Mouse (Mus musculus) hindbrain, embryonic 13.5 days (tissue): ENCODE measurements at regions not wholly inside any gene's neighbourhood (a gene's known extent, or its start where the extent isn't known, plus 50 kb on each side); places are given as distances from the start of the nearest gene placed in this dataset.

Source experiments
- ATAC-seq: fragments of 200-750 bp; cut with Nextera tagmentation; 2 replicates; pipeline ENCODE4 v1.8.0; 2017; ENCODE audit warnings: moderate TSS enrichment; ENCODE audit not compliant: low FRiP score
- H3K27ac ChIP-seq: fragments of 300-500 bp; sonication (generic); 2 replicates; pipeline ENCODE4 v1.5.1; 2015; ENCODE audit warnings: inconsistent platforms, mild to moderate bottlenecking, moderate library complexity
- H3K27me3 ChIP-seq: fragments of 300-500 bp; sonication (generic); 2 replicates; pipeline ENCODE4 v1.6.1; 2015; ENCODE audit warnings: mild to moderate bottlenecking, inconsistent platforms
- H3K36me3 ChIP-seq: fragments of 300-500 bp; sonication (generic); 2 replicates; pipeline ENCODE4 v1.6.1; 2015; ENCODE audit warnings: mild to moderate bottlenecking, inconsistent platforms
- H3K4me1 ChIP-seq: fragments of 300-500 bp; sonication (generic); replicated peaks from 2 replicates; pipeline ENCODE4 v1.6.1; 2015; ENCODE audit warnings: inconsistent platforms
- H3K4me2 ChIP-seq: fragments of 300-500 bp; sonication (generic); 2 replicates; pipeline ENCODE4 v1.6.1; 2015; ENCODE audit warnings: inconsistent platforms, mild to moderate bottlenecking, moderate library complexity
- H3K4me3 ChIP-seq: fragments of 300-500 bp; sonication (generic); 2 replicates; pipeline ENCODE4 v1.5.1; 2015; ENCODE audit warnings: mild to moderate bottlenecking, inconsistent platforms
- H3K9ac ChIP-seq: fragments of 300-500 bp; sonication (generic); 2 replicates; pipeline ENCODE4 v1.6.1; 2015; ENCODE audit warnings: mild to moderate bottlenecking, inconsistent platforms
- H3K9me3 ChIP-seq: fragments of 300-500 bp; sonication (generic); 2 replicates; pipeline ENCODE4 v1.6.1; 2016; ENCODE audit warnings: inconsistent platforms
- WGBS: fragments of 180-500 bp; shearing (Covaris S2); methylation state at CpG from one replicate; pipeline ENCODE4 v1.1.7; 2015; 5-methylcytosine and 5-hydroxymethylcytosine counted together

- no peaks in the 10 kb centered on the region for H3K9me3 ChIP-seq
- ATAC-seq: no peak
- H3K27ac ChIP-seq: no peak overlapping the region
- H3K4me1 ChIP-seq: peaks cover 10% of the 10 kb centered on the region
- WGBS: 31% methylated on average over 3 of the region's 3 CpGs
- no peak overlapping the region for H3K9ac ChIP-seq
- no peak overlapping the region for H3K4me2 ChIP-seq
- no peak overlapping the region for H3K4me3 ChIP-seq
- H3K36me3 ChIP-seq: no peaks in the 10 kb centered on the region
- 0 out of 2 replicates have a peak, but pooled peaks cover 2% of the 10 kb centered on the region for H3K27me3 ChIP-seq
Measured at GRCm38 (mm10) chr3:70097813-70098212, 90.4 kb downstream of the Otol1 start.

- Histone ChIP-seq H3K27ac (no peak overlapping the region), H3K27me3 (0 out of 2 replicates have a peak, but pooled peaks cover 2% of the 10 kb centered on the region), H3K36me3 (no peaks in the 10 kb centered on the region), H3K4me1 (peaks cover 13% of the 10 kb centered on the region), H3K4me3 (no peak overlapping the region), H3K4me2 (no peak overlapping the region), H3K9me3 (no peaks in the 10 kb centered on the region), H3K9ac (no peak overlapping the region)
- ATAC-seq: no peak
- WGBS: 56% methylated on average over 7 of the region's 7 CpGs
Measured at GRCm38 (mm10) chr3:70102091-70102490, 94.7 kb downstream of the Otol1 start.

- Histone ChIP-seq H3K36me3 (no peaks in the 10 kb centered on the region), H3K27me3 (0 out of 2 replicates have a peak, but pooled peaks cover 2% of the 10 kb centered on the region), H3K9ac (0 out of 2 replicates have a peak overlapping the region, but pooled peaks have one; percentile 13), H3K4me3 (no peak overlapping the region), H3K9me3 (no peaks in the 10 kb centered on the region), H3K4me2 (no peak overlapping the region), H3K4me1 (peaks cover 13% of the 10 kb centered on the region), H3K27ac (no peak overlapping the region)
- no peak for ATAC-seq
- 75% methylated on average over 9 of the region's 10 CpGs for WGBS
Measured at GRCm38 (mm10) chr3:70102593-70103213, 95.3 kb downstream of the Otol1 start.

GRCm38 (mm10) chr3:70103983-70104827, 96.8 kb downstream of the Otol1 start:
- Histone ChIP-seq H3K9ac (peak overlapping the region; percentile 68), H3K4me2 (peak overlapping the region; percentile 66), H3K4me1 (peaks cover 10% of the 10 kb centered on the region), H3K9me3 (no peaks in the 10 kb centered on the region), H3K27ac (no peak overlapping the region; the same call in 1 of the 2 replicates), H3K36me3 (no peaks in the 10 kb centered on the region), H3K27me3 (0 out of 2 replicates have a peak, but pooled peaks cover 2% of the 10 kb centered on the region), H3K4me3 (peak overlapping the region; percentile 40)
- peak; percentile 60; the same call in 1 of the 2 replicates for ATAC-seq
- WGBS: 10% methylated on average over 21 of the region's 21 CpGs

GRCm38 (mm10) chr3:70104828-70105399, 97.5 kb downstream of the Otol1 start:
- Histone ChIP-seq H3K4me3 (peak overlapping the region; percentile 40), H3K27me3 (0 out of 2 replicates have a peak, but pooled peaks cover 2% of the 10 kb centered on the region), H3K36me3 (no peaks in the 10 kb centered on the region), H3K9ac (peak overlapping the region; percentile 68), H3K4me2 (peak overlapping the region; percentile 66), H3K4me1 (peaks cover 10% of the 10 kb centered on the region), H3K9me3 (no peaks in the 10 kb centered on the region), H3K27ac (no peak overlapping the region)
- 13% methylated on average over 7 of the region's 7 CpGs for WGBS
- ATAC-seq: peak; percentile 57

GRCm38 (mm10) chr3:70105561-70105960, 98.1 kb downstream of the Otol1 start:
- Histone ChIP-seq H3K27ac (no peak overlapping the region), H3K9me3 (no peaks in the 10 kb centered on the region), H3K9ac (no peak overlapping the region), H3K4me2 (no peak overlapping the region), H3K36me3 (no peaks in the 10 kb centered on the region), H3K4me1 (peaks cover 10% of the 10 kb centered on the region), H3K27me3 (0 out of 2 replicates have a peak, but pooled peaks cover 2% of the 10 kb centered on the region), H3K4me3 (no peak overlapping the region)
- 58% methylated on average over 1 of the region's 1 CpGs for WGBS
- no peak for ATAC-seq

- no peak overlapping the region for H3K4me2 ChIP-seq
- no peak overlapping the region for H3K9ac ChIP-seq
- H3K27me3 ChIP-seq: 0 out of 2 replicates have a peak, but pooled peaks cover 2% of the 10 kb centered on the region
- no peak overlapping the region for H3K27ac ChIP-seq
- H3K9me3 ChIP-seq: no peaks in the 10 kb centered on the region
- peaks cover 10% of the 10 kb centered on the region for H3K4me1 ChIP-seq
- no peaks in the 10 kb centered on the region for H3K36me3 ChIP-seq
- WGBS: 71% methylated on average over 2 of the region's 2 CpGs
- H3K4me3 ChIP-seq: no peak overlapping the region
- ATAC-seq: no peak
Measured at GRCm38 (mm10) chr3:70106141-70106540, 98.7 kb downstream of the Otol1 start.

GRCm38 (mm10) chr3:70126212-70126611, 118.8 kb downstream of the Otol1 start:
- WGBS: 86% methylated on average over 1 of the region's 1 CpGs

GRCm38 (mm10) chr3:70130241-70131029, 123.0 kb downstream of the Otol1 start:
- Histone ChIP-seq H3K36me3 (no peaks in the 10 kb centered on the region), H3K4me3 (no peak overlapping the region), H3K27me3 (no peaks in the 10 kb centered on the region), H3K4me2 (no peak overlapping the region), H3K27ac (no peak overlapping the region), H3K9ac (no peak overlapping the region), H3K9me3 (no peaks in the 10 kb centered on the region), H3K4me1 (no peaks in the 10 kb centered on the region)
- WGBS: 87% methylated on average over 8 of the region's 8 CpGs
- no peak for ATAC-seq

More at GRCm38 (mm10) chr3:70126212-70126611, 118.8 kb downstream of the Otol1 start:
- no peak overlapping the region for H3K4me2 ChIP-seq
- H3K9me3 ChIP-seq: no peaks in the 10 kb centered on the region
- 0 out of 2 replicates have a peak, but pooled peaks cover 3% of the 10 kb centered on the region for H3K4me1 ChIP-seq
- no peaks in the 10 kb centered on the region for H3K27me3 ChIP-seq
- H3K4me3 ChIP-seq: no peak overlapping the region
- H3K27ac ChIP-seq: no peak overlapping the region
- H3K36me3 ChIP-seq: no peaks in the 10 kb centered on the region
- no peak for ATAC-seq
- no peak overlapping the region for H3K9ac ChIP-seq

- 39% methylated on average over 2 of the region's 2 CpGs for WGBS
- H3K4me3 ChIP-seq: no peak overlapping the region
- ATAC-seq: no peak
- no peak overlapping the region for H3K27ac ChIP-seq
- no peak overlapping the region for H3K4me2 ChIP-seq
- no peaks in the 10 kb centered on the region for H3K9me3 ChIP-seq
- H3K27me3 ChIP-seq: no peaks in the 10 kb centered on the region
- H3K4me1 ChIP-seq: no peaks in the 10 kb centered on the region
- H3K36me3 ChIP-seq: no peaks in the 10 kb centered on the region
- H3K9ac ChIP-seq: no peak overlapping the region
Measured at GRCm38 (mm10) chr3:70134963-70135362, 127.5 kb downstream of the Otol1 start.

GRCm38 (mm10) chr3:70138488-70138887, 131.1 kb downstream of the Otol1 start:
- Histone ChIP-seq H3K9me3 (no peaks in the 10 kb centered on the region), H3K4me1 (no peaks in the 10 kb centered on the region), H3K9ac (no peak overlapping the region), H3K4me3 (no peak overlapping the region), H3K36me3 (no peaks in the 10 kb centered on the region), H3K27ac (no peak overlapping the region), H3K27me3 (no peaks in the 10 kb centered on the region), H3K4me2 (no peak overlapping the region)
- no peak for ATAC-seq
- 89% methylated on average over 2 of the region's 2 CpGs for WGBS
